Mouse (Mus musculus): Measurements from ENCODE around the gene Manba.

DNA sequence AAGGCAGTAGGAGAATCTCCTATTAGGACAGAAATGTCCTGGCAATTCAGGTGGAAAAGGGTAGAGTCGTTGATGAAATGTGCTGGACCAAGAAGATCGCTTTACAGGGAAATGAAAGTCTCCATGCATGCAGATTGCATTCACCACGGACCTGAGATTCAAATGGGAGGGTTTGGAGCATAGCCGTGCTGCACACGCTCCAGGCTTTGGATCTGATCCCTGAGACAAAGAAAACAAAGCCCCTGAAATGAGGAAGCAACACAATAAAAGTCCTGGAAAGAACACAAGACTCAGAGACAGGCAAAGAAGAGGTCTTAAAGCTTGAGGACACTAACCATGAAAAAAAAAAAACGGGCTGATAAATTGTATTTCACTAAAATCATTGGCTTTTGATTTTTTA, 69.8 kb downstream of the Manba start:
- no peak for TF ChIP-seq POLR2A (IDR thresholded peaks at IDR 0.05; ENCODE audit: extremely low read depth, insufficient read depth, low read length)
- no peak for TF ChIP-seq CTCF (IDR thresholded peaks at IDR 0.05; ENCODE audit: extremely low read depth, insufficient read depth, low read length)
